Mouse (Mus musculus) telencephalon, adult 2 months (tissue): ENCODE measurements around the gene Lypd3.
"Not testable (repeated sequence)": the region's sequence is repeated elsewhere in the genome, so short reads cannot be mapped to it uniquely, and the experiment has no call there.

Source experiments
- DNase-seq: peaks from one replicate; pipeline ENCODE4 v3.0.0-alpha.2; 2011; ENCODE audit warnings: low read depth, low spot score

The Lypd3 gene

DNA sequence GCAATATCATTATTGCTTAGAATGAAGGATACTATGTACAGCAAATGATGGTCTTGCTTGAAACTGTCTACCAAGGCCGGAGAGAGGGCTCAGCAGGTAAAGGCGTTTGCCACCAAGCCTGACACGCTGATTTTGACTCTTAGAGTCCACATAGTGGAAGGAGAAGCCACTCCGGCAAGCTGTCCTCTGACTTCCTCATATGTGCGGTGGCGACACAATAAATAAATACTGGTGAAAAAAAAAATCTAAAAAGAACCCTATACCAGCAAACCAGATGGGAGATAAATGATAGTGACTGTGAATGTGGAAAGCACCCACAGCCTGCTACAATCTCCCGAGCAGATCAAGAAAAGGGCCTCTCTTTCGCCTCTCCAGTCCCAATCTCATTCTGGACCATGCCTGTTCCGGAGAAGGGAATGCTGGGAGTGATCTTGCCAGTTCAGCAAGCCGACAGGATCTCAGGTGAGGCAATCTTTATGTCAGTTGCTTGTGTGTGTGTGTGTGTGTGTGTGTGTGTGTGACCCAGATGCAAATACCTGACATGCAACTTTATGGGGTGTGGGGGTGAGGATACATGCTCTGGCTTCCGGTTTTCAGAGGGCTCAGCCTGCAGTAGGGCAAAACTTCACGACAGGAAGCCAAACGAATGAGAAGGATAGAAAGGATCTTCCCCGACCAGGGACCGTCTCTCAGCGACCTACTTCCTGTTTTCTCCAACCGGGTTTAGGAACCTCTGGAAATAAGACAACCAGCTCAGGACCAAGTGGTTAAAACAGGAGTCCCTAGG, 25.0 kb downstream of the Lypd3 start:
- DNase-seq = no peak

DNA sequence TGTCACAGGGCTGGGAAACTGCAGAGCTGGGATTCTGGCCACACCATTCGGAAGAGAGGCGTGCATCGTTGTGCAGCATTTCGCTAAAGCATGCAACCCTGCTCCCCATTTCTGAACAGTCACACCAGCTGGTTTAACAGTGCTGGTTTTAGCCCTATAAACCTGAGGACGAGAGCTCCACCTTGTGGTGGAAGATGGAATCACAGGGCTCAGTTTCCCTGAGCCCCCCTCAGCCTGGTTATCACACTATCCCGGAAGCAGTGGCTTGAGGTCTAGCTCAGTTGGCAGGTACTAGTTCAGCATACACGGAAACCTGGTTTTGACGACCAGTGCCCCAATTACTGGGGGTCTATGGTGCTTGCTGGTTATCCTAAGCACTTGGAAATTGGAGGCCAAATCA, 26.2 kb downstream of the Lypd3 start:
- DNase-seq = peak; percentile 39

GRCm38 (mm10) chr7:24664301-24664700, 28.0 kb downstream of the Lypd3 start:
- DNase-seq = no peak

DNA sequence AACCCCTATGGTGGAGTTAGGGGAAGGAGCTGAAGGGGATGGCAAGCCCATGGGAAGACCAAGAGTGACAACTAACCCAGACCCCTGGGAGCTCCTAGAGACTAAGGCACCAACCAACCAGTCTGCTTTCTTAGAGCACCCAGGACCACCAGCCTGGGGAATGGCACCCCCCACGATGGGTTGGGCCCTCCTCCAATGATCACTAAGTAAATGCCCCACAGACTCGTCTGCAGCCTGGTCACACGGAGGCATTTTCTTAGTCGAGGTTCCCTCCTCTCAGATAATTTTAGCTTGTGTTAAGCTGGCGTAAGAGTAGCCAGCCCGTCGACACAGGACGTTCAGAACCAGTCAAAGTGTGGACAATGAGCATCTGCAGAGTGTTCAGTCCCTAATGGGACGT, 28.6 kb downstream of the Lypd3 start:
- no peak for DNase-seq

GRCm38 (mm10) chr7:24671944-24672439, 35.6 kb downstream of the Lypd3 start:
- no peak for DNase-seq

DNA sequence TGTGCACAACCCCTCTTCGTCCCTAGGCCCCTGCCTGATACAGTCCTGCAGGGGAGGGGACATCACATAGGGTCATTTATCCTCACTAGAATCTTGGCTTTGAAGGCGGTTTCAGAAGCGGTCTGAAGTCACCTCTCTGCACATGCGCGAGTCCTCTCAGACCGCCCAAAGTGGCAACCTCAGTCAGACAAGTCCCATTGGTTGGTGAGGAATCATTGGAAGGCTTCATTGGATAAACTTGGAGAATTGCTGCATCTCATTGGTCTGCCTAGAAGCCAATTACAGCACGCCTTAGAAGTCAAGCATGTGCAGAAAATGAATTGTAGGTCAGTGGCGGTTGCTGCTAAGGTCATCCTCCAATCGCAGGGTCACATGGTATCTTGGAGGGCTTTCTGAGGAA, 40.2 kb downstream of the Lypd3 start, which contains the start of gene Tex101:
Tex101 (minus strand) TSS at position 101 of the 400 bp plus-strand sequence.
- DNase-seq = no peak

- not testable (repeated sequence) for DNase-seq
These were observed 47.8 kb downstream of the Lypd3 start for GRCm38 (mm10) chr7:24684121-24684520.

- not testable (repeated sequence) for DNase-seq
These were observed 51.2 kb downstream of the Lypd3 start for GRCm38 (mm10) chr7:24687519-24687918.
